Mouse (Mus musculus) embryonic fibroblast, embryonic 13.5 days (primary cell): ENCODE results near the gene Olfr770.

ENCODE experiments used
- CTCF ChIP-seq: IDR thresholded peaks from 2 replicates; pipeline ENCODE4 v1.5.1; 2011; ENCODE audit warnings: mild to moderate bottlenecking, control low read depth, low read length, moderate library complexity, borderline replicate concordance; ENCODE audit not compliant: insufficient read depth
- POLR2A ChIP-seq: IDR thresholded peaks from 2 replicates; pipeline ENCODE4 v1.6.1; 2011; ENCODE audit warnings: low read depth, mild to moderate bottlenecking, control low read depth, low read length, moderate library complexity

- no peak for TF ChIP-seq CTCF
- no peak for TF ChIP-seq POLR2A
These were observed at the start of gene Olfr770 for GRCm38 (mm10) chr10:129138898-129139297.
